Mouse (Mus musculus): ENCODE measurements around the gene Hmg20b. TPM values are rescaled to one million over a fixed set of nuclear protein-coding genes. Genes with fewer than 3 reads are reported as not detected.
A peak's percentile ranks its signal among the peaks of the same experiment; 100 is the strongest.

Gene Hmg20b
- total and polyA plus RNA-seq, 3 experiments, result 54.9 to 58.1 (median 55.6) TPM

GRCm38 (mm10) chr10:81321436-81321835 is 28.8 kb downstream of the Hmg20b start:
- WGBS, result 2% methylated on average over 20 of the region's 20 CpGs
- H3K79me2 ChIP-seq (replicated peaks; ENCODE audit: control insufficient read depth, insufficient read depth, low read length), result no peaks in the 10 kb centered on the region; the same call in 1 of the 2 replicates
- DNase-seq, result no peak
- peak overlapping the region; percentile 99 for H3K27ac ChIP-seq
- no peaks in the 10 kb centered on the region for H3K27me3 ChIP-seq (ENCODE audit: control insufficient read depth, insufficient read depth, low read length)
- peak overlapping the region; percentile 88 for H3K9ac ChIP-seq (ENCODE audit: low read depth, low read length)
- H3K4me3 ChIP-seq, result peak overlapping the region; percentile 79
- intact Hi-C loops (cut with DNase I), result loop anchor here (2.0 kb wide), 1 partner anchor 29 kb away; the partner anchor contains the start of gene Hmg20b
- TF ChIP-seq EP300 (IDR thresholded peaks at IDR 0.05; ENCODE audit: insufficient read depth, low read depth, low read length) (no peak), POLR2A (IDR thresholded peaks at IDR 0.05; ENCODE audit: insufficient read depth, low read depth, low read length) (no peak), CTCF (IDR thresholded peaks at IDR 0.05) (no peak)
- H3K36me3 ChIP-seq (ENCODE audit: control insufficient read depth, insufficient read depth, low read length), result no peaks in the 10 kb centered on the region; the same call in 1 of the 2 replicates
- peaks cover 9% of the 10 kb centered on the region for H3K4me1 ChIP-seq (ENCODE audit: control insufficient read depth, insufficient read depth, low read length)

- Histone ChIP-seq H3K9ac (ENCODE audit: low read depth, low read length) (peak within 1 kb of the TSS; percentile 88), H3K79me2 (replicated peaks; ENCODE audit: control insufficient read depth, insufficient read depth, low read length) (no peaks in the 10 kb centered on the region; the same call in 1 of the 2 replicates), H3K27me3 (ENCODE audit: control insufficient read depth, insufficient read depth, low read length) (no peaks in the 10 kb centered on the region), H3K4me3 (peak within 1 kb of the TSS; percentile 79), H3K36me3 (ENCODE audit: control insufficient read depth, insufficient read depth, low read length) (no peaks in the 10 kb centered on the region; the same call in 1 of the 2 replicates), H3K27ac (peak within 1 kb of the TSS; percentile 99), H3K4me1 (ENCODE audit: control insufficient read depth, insufficient read depth, low read length) (peaks cover 6% of the 10 kb centered on the region)
- WGBS, result under 1% methylated on average over 68 of the region's 68 CpGs
- intact Hi-C loops (cut with DNase I), result loop anchor here (1.0 to 2.0 kb wide), 2 partner anchors 21 to 30 kb away; partner anchors contain the start of gene Hmg20b
- DNase-seq, result peak; percentile 95 to 100
- TF ChIP-seq POLR2A (IDR thresholded peaks at IDR 0.05; ENCODE audit: insufficient read depth, low read depth, low read length) (peak; percentile 72), EP300 (IDR thresholded peaks at IDR 0.05; ENCODE audit: insufficient read depth, low read depth, low read length) (0 out of 2 replicates have a peak, but pooled peaks have one; percentile 26), CTCF (IDR thresholded peaks at IDR 0.05) (peak; percentile 59)
These were observed 29.5 kb downstream of the Hmg20b start, which contains the start of gene Cactin for GRCm38 (mm10) chr10:81320550-81321347. Gene Cactin (plus strand): TSS chr10:81321103.

- Histone ChIP-seq H3K79me2 (replicated peaks; ENCODE audit: control insufficient read depth, insufficient read depth, low read length) (no peaks in the 10 kb centered on the region; the same call in 1 of the 2 replicates), H3K9ac (ENCODE audit: low read depth, low read length) (peak overlapping the region; percentile 75), H3K4me1 (ENCODE audit: control insufficient read depth, insufficient read depth, low read length) (peaks cover 6% of the 10 kb centered on the region), H3K4me3 (peak overlapping the region; percentile 60), H3K27ac (peak overlapping the region; percentile 99), H3K36me3 (ENCODE audit: control insufficient read depth, insufficient read depth, low read length) (no peaks in the 10 kb centered on the region; the same call in 1 of the 2 replicates), H3K27me3 (ENCODE audit: control insufficient read depth, insufficient read depth, low read length) (no peaks in the 10 kb centered on the region)
- TF ChIP-seq EP300 (IDR thresholded peaks at IDR 0.05; ENCODE audit: insufficient read depth, low read depth, low read length) (no peak), POLR2A (IDR thresholded peaks at IDR 0.05; ENCODE audit: insufficient read depth, low read depth, low read length) (peak; percentile 64; the same call in 1 of the 2 replicates), CTCF (IDR thresholded peaks at IDR 0.05) (no peak)
- peak in 1 of 2 experiments; percentile 93 for DNase-seq
- WGBS, result 2% methylated on average over 38 of the region's 38 CpGs
- intact Hi-C loops (cut with DNase I), result loop anchor here (1.0 to 2.0 kb wide), 3 partner anchors 21 to 31 kb away; partner anchors contain the start of genes Hmg20b and Pip5k1c
These were observed 30.3 kb downstream of the Hmg20b start for GRCm38 (mm10) chr10:81319741-81320549.

- intact Hi-C loops (cut with DNase I), result loop anchor here (2.0 kb wide), 1 partner anchor 27 kb away; the partner anchor contains the start of gene Pip5k1c
- no peak for TF ChIP-seq EP300 (IDR thresholded peaks at IDR 0.05; ENCODE audit: insufficient read depth, low read depth, low read length)
- TF ChIP-seq CTCF (IDR thresholded peaks at IDR 0.05), result peak; percentile 49
- Histone ChIP-seq H3K4me3 (no peak overlapping the region), H3K4me1 (ENCODE audit: control insufficient read depth, insufficient read depth, low read length) (peaks cover 6% of the 10 kb centered on the region), H3K79me2 (replicated peaks; ENCODE audit: control insufficient read depth, insufficient read depth, low read length) (no peaks in the 10 kb centered on the region; the same call in 1 of the 2 replicates), H3K27ac (peak overlapping the region; percentile 99), H3K27me3 (ENCODE audit: control insufficient read depth, insufficient read depth, low read length) (no peaks in the 10 kb centered on the region), H3K9ac (ENCODE audit: low read depth, low read length) (peak overlapping the region; percentile 75), H3K36me3 (ENCODE audit: control insufficient read depth, insufficient read depth, low read length) (no peaks in the 10 kb centered on the region; the same call in 1 of the 2 replicates)
- 41% methylated on average over 8 of the region's 8 CpGs for WGBS
- peak in 1 of 2 experiments; percentile 40 for DNase-seq
These were observed 31.0 kb downstream of the Hmg20b start for GRCm38 (mm10) chr10:81319330-81319699.

- H3K36me3 ChIP-seq (ENCODE audit: control insufficient read depth, insufficient read depth, low read length), result no peaks in the 10 kb centered on the region; the same call in 1 of the 2 replicates
- no peak overlapping the region for H3K4me3 ChIP-seq
- no peaks in the 10 kb centered on the region for H3K27me3 ChIP-seq (ENCODE audit: control insufficient read depth, insufficient read depth, low read length)
- TF ChIP-seq EP300 (IDR thresholded peaks at IDR 0.05; ENCODE audit: insufficient read depth, low read depth, low read length) (no peak), POLR2A (IDR thresholded peaks at IDR 0.05; ENCODE audit: insufficient read depth, low read depth, low read length) (no peak), CTCF (IDR thresholded peaks at IDR 0.05) (no peak)
- DNase-seq, result peak in 1 of 2 experiments; percentile 49
- no peak overlapping the region for H3K27ac ChIP-seq
- intact Hi-C loops (cut with DNase I), result loop anchor here (2.0 kb wide), 1 partner anchor 26 kb away; the partner anchor contains the start of gene Pip5k1c
- H3K79me2 ChIP-seq (replicated peaks; ENCODE audit: control insufficient read depth, insufficient read depth, low read length), result no peaks in the 10 kb centered on the region; the same call in 1 of the 2 replicates
- 68% methylated on average over 13 of the region's 13 CpGs for WGBS
- H3K9ac ChIP-seq (ENCODE audit: low read depth, low read length), result no peak overlapping the region
- peaks cover 6% of the 10 kb centered on the region for H3K4me1 ChIP-seq (ENCODE audit: control insufficient read depth, insufficient read depth, low read length)
These were observed 31.5 kb downstream of the Hmg20b start for GRCm38 (mm10) chr10:81318589-81319329.

All from heart, adult 2 months (tissue).